Mouse (Mus musculus) bone marrow, adult 2 months (tissue): ENCODE results near the gene Xrcc3.

Experiments used
- CTCF ChIP-seq: fragments of 200-500 bp; IDR thresholded peaks from 2 replicates; pipeline ENCODE4 v1.5.1; 2011; ENCODE audit warnings: low read length, control low read depth; ENCODE audit not compliant: control insufficient read depth, insufficient read depth
- POLR2A ChIP-seq: fragments of 200-500 bp; IDR thresholded peaks from 2 replicates; pipeline ENCODE4 v1.6.1; 2011; ENCODE audit warnings: low read depth, mild to moderate bottlenecking, control low read depth, low read length, borderline replicate concordance; ENCODE audit not compliant: control insufficient read depth

DNA sequence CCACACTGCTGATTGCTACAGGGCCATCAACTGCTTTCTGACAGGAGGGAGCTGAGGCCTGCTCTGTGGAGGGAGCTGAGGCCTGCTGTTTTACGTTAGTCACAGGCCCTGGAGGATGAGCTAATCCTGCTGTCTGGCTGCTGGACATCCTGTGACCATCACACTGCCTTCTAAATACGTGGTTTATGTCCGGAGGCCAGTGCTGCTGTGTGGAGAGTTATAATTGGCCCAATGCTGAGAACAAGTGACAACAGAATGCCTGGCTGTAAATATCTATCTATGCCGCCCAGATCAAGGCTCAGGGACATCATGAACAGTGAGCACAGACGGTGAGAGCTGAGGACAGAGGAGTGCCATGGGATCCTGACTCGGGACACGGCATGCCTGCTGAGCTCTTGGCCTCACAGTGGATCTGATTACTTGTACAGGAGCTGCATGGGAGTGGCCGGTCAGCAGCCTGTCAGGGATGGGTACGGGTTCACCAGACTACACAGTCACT lies 34.7 kb upstream of the Xrcc3 start:
- TF ChIP-seq CTCF, result no peak
- no peak for TF ChIP-seq POLR2A
